Mouse (Mus musculus) kidney, embryonic 14.5 days (tissue): ENCODE data around the gene Tfap2a. TPM values are rescaled to one million over a fixed set of nuclear protein-coding genes. Genes with fewer than 3 reads are reported as not detected.

ENCODE experiments used
- ATAC-seq: fragments of 200-750 bp; cut with Nextera tagmentation; 2 replicates; pipeline ENCODE4 v1.8.0; 2017; ENCODE audit warnings: moderate number of reproducible peaks, mild to moderate bottlenecking, moderate TSS enrichment, moderate library complexity; ENCODE audit not compliant: low FRiP score, low TSS enrichment
- H3K27ac ChIP-seq: fragments of 300-500 bp; sonication (generic); 2 replicates; pipeline ENCODE4 v1.5.1; 2014; ENCODE audit warnings: low read depth, mild to moderate bottlenecking, low read length, moderate library complexity, mixed read lengths
- H3K27me3 ChIP-seq: fragments of 300-500 bp; sonication (generic); 2 replicates; pipeline ENCODE4 v1.6.1; 2014; ENCODE audit warnings: mild to moderate bottlenecking, low read length; ENCODE audit not compliant: control insufficient read depth, insufficient read depth
- H3K36me3 ChIP-seq: fragments of 300-500 bp; sonication (generic); 2 replicates; pipeline ENCODE4 v1.6.1; 2014; ENCODE audit warnings: low read length, mixed read lengths; ENCODE audit not compliant: control insufficient read depth, insufficient read depth
- H3K4me1 ChIP-seq: fragments of 300-500 bp; sonication (generic); 2 replicates; pipeline ENCODE4 v1.6.1; 2014; ENCODE audit warnings: low read length, mixed read lengths; ENCODE audit not compliant: control insufficient read depth, insufficient read depth
- H3K4me2 ChIP-seq: fragments of 300-500 bp; sonication (generic); replicated peaks from 2 replicates; pipeline ENCODE4 v1.6.1; 2014; ENCODE audit warnings: low read depth, mild to moderate bottlenecking, low read length
- H3K4me3 ChIP-seq: fragments of 300-500 bp; sonication (generic); 2 replicates; pipeline ENCODE4 v1.5.1; 2014; ENCODE audit warnings: mild to moderate bottlenecking, low read length
- H3K9ac ChIP-seq: fragments of 300-500 bp; sonication (generic); 2 replicates; pipeline ENCODE4 v1.6.1; 2014; ENCODE audit warnings: low read depth, mild to moderate bottlenecking, low read length, moderate library complexity
- H3K9me3 ChIP-seq: fragments of 300-500 bp; sonication (generic); 2 replicates; pipeline ENCODE4 v1.6.1; 2016; ENCODE audit warnings: low read length; ENCODE audit not compliant: control insufficient read depth
- WGBS: fragments of 180-500 bp; shearing (Covaris S2); extraction: QIAGEN DNeasy Blood & Tissue Kit; methylation state at CpG from one replicate; pipeline ENCODE4 v1.1.7; 2014; 5-methylcytosine and 5-hydroxymethylcytosine counted together
- polyA plus RNA-seq: library from polyadenylated mRNA; unstranded; fragments of >200 nt; fragmentation: Nextera tagmentation; extraction: Ambion mirVana; gene quantifications from 2 replicates; pipeline ENCODE4 v1.2.1, GENCODE M21; 2014

The Tfap2a gene
- polyA plus RNA-seq, 1 experiment from 2014 or later: 4.8 TPM

GRCm38 (mm10) chr13:40719066-40719740 lies 19.0 kb downstream of the Tfap2a start:
- Histone ChIP-seq H3K9me3 (no peaks in the 10 kb centered on the region), H3K27me3 (peaks cover 77% of the 10 kb centered on the region), H3K4me1 (peaks cover 4% of the 10 kb centered on the region; the same call in 1 of the 2 replicates), H3K9ac (no peak overlapping the region), H3K4me2 (no peak overlapping the region; the same call in 1 of the 2 replicates), H3K27ac (no peak overlapping the region), H3K36me3 (no peaks in the 10 kb centered on the region), H3K4me3 (no peak overlapping the region)
- ATAC-seq: no peak
- 23% methylated on average over 14 of the region's 14 CpGs for WGBS

GRCm38 (mm10) chr13:40716771-40717716 lies 21.1 kb downstream of the Tfap2a start:
- Histone ChIP-seq H3K4me2 (peak overlapping the region; percentile 1), H3K9me3 (no peaks in the 10 kb centered on the region), H3K27me3 (peaks cover 87% of the 10 kb centered on the region), H3K36me3 (no peaks in the 10 kb centered on the region), H3K27ac (no peak overlapping the region), H3K9ac (no peak overlapping the region), H3K4me3 (peak overlapping the region; percentile 7; the same call in 1 of the 2 replicates), H3K4me1 (peaks cover 4% of the 10 kb centered on the region; the same call in 1 of the 2 replicates)
- 0 out of 2 replicates have a peak, but pooled peaks have one; percentile 64 for ATAC-seq
- 6% methylated on average over 36 of the region's 37 CpGs for WGBS

- Histone ChIP-seq H3K4me1 (peaks cover 4% of the 10 kb centered on the region; the same call in 1 of the 2 replicates), H3K4me2 (no peak overlapping the region)
These were observed 23.6 kb downstream of the Tfap2a start for GRCm38 (mm10) chr13:40714531-40714930.

GRCm38 (mm10) chr13:40713681-40714080 lies 24.5 kb downstream of the Tfap2a start:
- no peaks in the 10 kb centered on the region for H3K9me3 ChIP-seq
- H3K9ac ChIP-seq: no peak overlapping the region
- no peak overlapping the region for H3K27ac ChIP-seq
- H3K27me3 ChIP-seq: peaks cover 94% of the 10 kb centered on the region
- no peaks in the 10 kb centered on the region for H3K36me3 ChIP-seq
- H3K4me2 ChIP-seq: no peak overlapping the region
- peaks cover 4% of the 10 kb centered on the region; the same call in 1 of the 2 replicates for H3K4me1 ChIP-seq
- H3K4me3 ChIP-seq: no peak overlapping the region
- WGBS: 9% methylated on average over 5 of the region's 5 CpGs
- no peak for ATAC-seq

More at GRCm38 (mm10) chr13:40714531-40714930, 23.6 kb downstream of the Tfap2a start:
- no peak overlapping the region for H3K4me3 ChIP-seq
- peaks cover 90% of the 10 kb centered on the region for H3K27me3 ChIP-seq
- no peak overlapping the region for H3K27ac ChIP-seq
- ATAC-seq: no peak
- no peaks in the 10 kb centered on the region for H3K36me3 ChIP-seq
- WGBS: 19% methylated on average over 2 of the region's 2 CpGs
- no peaks in the 10 kb centered on the region for H3K9me3 ChIP-seq
- no peak overlapping the region for H3K9ac ChIP-seq

- H3K4me1 ChIP-seq: peaks cover 4% of the 10 kb centered on the region; the same call in 1 of the 2 replicates
- H3K27ac ChIP-seq: no peak overlapping the region
- ATAC-seq: no peak
- WGBS: 16% methylated on average over 4 of the region's 4 CpGs
- no peak overlapping the region for H3K4me2 ChIP-seq
- no peak overlapping the region for H3K9ac ChIP-seq
- H3K27me3 ChIP-seq: peaks cover 94% of the 10 kb centered on the region
- H3K9me3 ChIP-seq: no peaks in the 10 kb centered on the region
- no peak overlapping the region for H3K4me3 ChIP-seq
- H3K36me3 ChIP-seq: no peaks in the 10 kb centered on the region
These were observed 24.9 kb downstream of the Tfap2a start for GRCm38 (mm10) chr13:40713241-40713640.

GRCm38 (mm10) chr13:40712526-40712832 lies 25.7 kb downstream of the Tfap2a start:
- H3K36me3 ChIP-seq: no peaks in the 10 kb centered on the region
- no peak overlapping the region for H3K27ac ChIP-seq
- H3K4me3 ChIP-seq: no peak overlapping the region
- H3K4me1 ChIP-seq: peaks cover 4% of the 10 kb centered on the region; the same call in 1 of the 2 replicates
- no peak overlapping the region for H3K4me2 ChIP-seq
- H3K9me3 ChIP-seq: no peaks in the 10 kb centered on the region
- ATAC-seq: no peak
- H3K9ac ChIP-seq: no peak overlapping the region
- WGBS: 6% methylated on average over 4 of the region's 4 CpGs
- peaks cover 94% of the 10 kb centered on the region for H3K27me3 ChIP-seq

- Histone ChIP-seq H3K9ac (no peak overlapping the region), H3K4me2 (no peak overlapping the region), H3K27me3 (peaks cover 94% of the 10 kb centered on the region), H3K4me1 (peaks cover 2% of the 10 kb centered on the region; the same call in 1 of the 2 replicates), H3K4me3 (no peak overlapping the region), H3K36me3 (no peaks in the 10 kb centered on the region), H3K27ac (no peak overlapping the region), H3K9me3 (no peaks in the 10 kb centered on the region)
- no peak for ATAC-seq
- WGBS: 3% methylated on average over 7 of the region's 7 CpGs
These were observed 26.3 kb downstream of the Tfap2a start for GRCm38 (mm10) chr13:40711661-40712525.

- Histone ChIP-seq H3K4me3 (no peak overlapping the region), H3K4me1 (no peaks in the 10 kb centered on the region), H3K36me3 (no peaks in the 10 kb centered on the region), H3K9ac (no peak overlapping the region), H3K4me2 (no peak overlapping the region), H3K27ac (no peak overlapping the region), H3K27me3 (peaks cover 100% of the 10 kb centered on the region), H3K9me3 (no peaks in the 10 kb centered on the region)
- no peak for ATAC-seq
- WGBS: 4% methylated on average over 11 of the region's 11 CpGs
These were observed 28.2 kb downstream of the Tfap2a start for GRCm38 (mm10) chr13:40710062-40710342.
